Mouse (Mus musculus) spleen, postnatal 4 days (tissue): ENCODE results near the gene Wwox.

Experiments used
- DNase-seq, 2 experiments: peaks; one replicate each; pipeline ENCODE4 v3.0.0; 2022; ENCODE audit warnings: low spot score in 2 of 2

Wwox gene

GRCm38 (mm10) chr8:114897432-114897831 lies 458.0 kb downstream of the Wwox start:
- DNase-seq, result no peak

- peak in 1 of 2 experiments; percentile 49 for DNase-seq
Measured at GRCm38 (mm10) chr8:114899157-114899556, 459.7 kb downstream of the Wwox start.

- DNase-seq, result no peak
Measured at GRCm38 (mm10) chr8:114902584-114902983, 463.1 kb downstream of the Wwox start.

GRCm38 (mm10) chr8:114908086-114908485 lies 468.6 kb downstream of the Wwox start:
- DNase-seq, result no peak

- peak in 1 of 2 experiments; percentile 30 for DNase-seq
Measured at GRCm38 (mm10) chr8:114908589-114908988, 469.1 kb downstream of the Wwox start.

- DNase-seq, result no peak
Measured at GRCm38 (mm10) chr8:114909146-114909545, 469.7 kb downstream of the Wwox start.

- DNase-seq, result no peak
Measured at GRCm38 (mm10) chr8:114911031-114911580, 471.7 kb downstream of the Wwox start.

GRCm38 (mm10) chr8:114923629-114924028 lies 484.2 kb downstream of the Wwox start:
- no peak for DNase-seq

GRCm38 (mm10) chr8:114927412-114927811 lies 488.0 kb downstream of the Wwox start:
- no peak for DNase-seq

- DNase-seq, result no peak
Measured at GRCm38 (mm10) chr8:114927917-114928316, 488.5 kb downstream of the Wwox start.

GRCm38 (mm10) chr8:114929597-114929996 lies 490.1 kb downstream of the Wwox start:
- DNase-seq, result no peak

- no peak for DNase-seq
Measured at GRCm38 (mm10) chr8:114932071-114932630, 492.7 kb downstream of the Wwox start.

GRCm38 (mm10) chr8:114933248-114933647 lies 493.8 kb downstream of the Wwox start:
- DNase-seq, result no peak

GRCm38 (mm10) chr8:114936887-114937286 lies 497.4 kb downstream of the Wwox start:
- DNase-seq, result no peak

GRCm38 (mm10) chr8:114939338-114939737 lies 499.9 kb downstream of the Wwox start:
- no peak for DNase-seq

GRCm38 (mm10) chr8:114941096-114941495 lies 501.6 kb downstream of the Wwox start:
- DNase-seq, result no peak

GRCm38 (mm10) chr8:114941644-114942043 lies 502.2 kb downstream of the Wwox start:
- no peak for DNase-seq

- no peak for DNase-seq
Measured at GRCm38 (mm10) chr8:114947921-114948320, 508.5 kb downstream of the Wwox start.

GRCm38 (mm10) chr8:114956377-114957168 lies 517.1 kb downstream of the Wwox start:
- no peak for DNase-seq

- no peak for DNase-seq
Measured at GRCm38 (mm10) chr8:114958437-114959107, 519.1 kb downstream of the Wwox start.

- DNase-seq, result no peak
Measured at GRCm38 (mm10) chr8:114959406-114959805, 520.0 kb downstream of the Wwox start.

- DNase-seq, result no peak
Measured at GRCm38 (mm10) chr8:114962494-114962893, 523.0 kb downstream of the Wwox start.
